Mouse (Mus musculus): Measurements from ENCODE around the gene Asb13. TPM values are rescaled to one million over a fixed set of nuclear protein-coding genes. Genes with fewer than 3 reads are reported as not detected.
A peak's percentile ranks its signal among the peaks of the same experiment; 100 is the strongest.

Gene Asb13
- polyA plus RNA-seq, 1 experiment from 2014 or later = 5.7 TPM

DNA sequence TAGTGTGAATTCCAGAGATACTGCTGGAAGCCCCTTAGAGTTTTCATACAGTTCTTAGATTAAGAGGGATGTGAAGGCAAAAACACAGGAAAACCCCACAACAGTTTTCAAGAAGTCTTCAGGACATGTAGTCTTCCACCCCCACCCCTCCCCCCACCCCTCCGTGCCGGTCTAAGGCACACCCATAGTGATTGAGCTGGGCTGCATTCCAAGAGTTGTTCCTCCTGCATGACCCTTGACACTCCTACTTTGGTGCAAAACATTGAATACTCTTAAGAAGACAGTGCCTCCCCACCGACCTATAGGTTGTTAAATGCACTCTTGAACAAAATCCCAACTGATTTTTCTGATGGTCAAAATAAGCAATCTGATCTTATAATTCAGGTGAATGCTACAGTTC, 5.7 kb upstream of the Asb13 start:
- no peak overlapping the region for H3K4me2 ChIP-seq (ENCODE audit: low read depth, low read length)
- no peak overlapping the region for H3K27ac ChIP-seq (ENCODE audit: low read length)
- no peaks in the 10 kb centered on the region for H3K4me1 ChIP-seq (ENCODE audit: control insufficient read depth, insufficient read depth, low read length)
- no peak for ATAC-seq (replicated peaks; ENCODE audit: extremely low read depth, insufficient read depth, low FRiP score)
- H3K9ac ChIP-seq (ENCODE audit: low read length) = no peak overlapping the region
- H3K9me3 ChIP-seq (replicated peaks; ENCODE audit: control insufficient read depth, low read length) = peaks cover 6% of the 10 kb centered on the region
- 0 out of 2 replicates have a peak, but pooled peaks cover 3% of the 10 kb centered on the region for H3K27me3 ChIP-seq (ENCODE audit: control insufficient read depth, insufficient read depth, low read length)
- no peak overlapping the region for H3K4me3 ChIP-seq (ENCODE audit: low read length)
- no peaks in the 10 kb centered on the region for H3K36me3 ChIP-seq (ENCODE audit: control insufficient read depth, insufficient read depth)
- 23% methylated on average over 3 of the region's 3 CpGs for whole genome bisulfite sequencing

DNA sequence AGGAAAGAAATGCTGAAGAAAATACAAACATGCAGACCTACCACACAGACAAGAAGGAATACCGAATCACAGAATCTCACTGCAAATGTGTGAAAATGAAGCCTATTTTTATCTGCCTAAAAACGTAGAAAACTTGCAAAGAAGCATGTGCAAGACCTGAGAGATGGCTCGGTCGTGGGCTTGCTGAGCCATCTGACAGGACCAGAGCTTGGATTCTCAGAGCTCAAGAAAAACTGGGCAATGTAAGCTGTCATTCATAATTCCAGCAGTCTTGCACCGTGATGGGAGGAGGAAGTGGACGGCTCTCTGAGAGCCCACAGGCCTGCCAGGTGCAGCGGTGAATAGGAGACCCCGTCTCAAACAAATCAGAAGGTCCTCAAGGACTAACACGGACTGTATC, 1.3 kb upstream of the Asb13 start:
- WGBS = 79% methylated on average over 9 of the region's 9 CpGs
- Histone ChIP-seq H3K9ac (ENCODE audit: low read length) (no peak overlapping the region), H3K4me3 (ENCODE audit: low read length) (no peak overlapping the region), H3K27ac (ENCODE audit: low read length) (no peak overlapping the region), H3K9me3 (replicated peaks; ENCODE audit: control insufficient read depth, low read length) (peaks cover 6% of the 10 kb centered on the region), H3K4me1 (ENCODE audit: control insufficient read depth, insufficient read depth, low read length) (no peaks in the 10 kb centered on the region), H3K36me3 (ENCODE audit: control insufficient read depth, insufficient read depth) (no peaks in the 10 kb centered on the region), H3K27me3 (ENCODE audit: control insufficient read depth, insufficient read depth, low read length) (no peaks in the 10 kb centered on the region), H3K4me2 (ENCODE audit: low read depth, low read length) (no peak overlapping the region)
- no peak for ATAC-seq (replicated peaks; ENCODE audit: extremely low read depth, insufficient read depth, low FRiP score)

GRCm38 (mm10) chr13:3633131-3633530, 701 bp upstream of the Asb13 start:
- 28% methylated on average over 6 of the region's 6 CpGs for WGBS
- Histone ChIP-seq H3K4me2 (ENCODE audit: low read depth, low read length) (no peak overlapping the region), H3K4me3 (ENCODE audit: low read length) (no peak overlapping the region), H3K9me3 (replicated peaks; ENCODE audit: control insufficient read depth, low read length) (peaks cover 6% of the 10 kb centered on the region), H3K36me3 (ENCODE audit: control insufficient read depth, insufficient read depth) (no peaks in the 10 kb centered on the region), H3K4me1 (ENCODE audit: control insufficient read depth, insufficient read depth, low read length) (no peaks in the 10 kb centered on the region), H3K27ac (ENCODE audit: low read length) (no peak overlapping the region), H3K27me3 (ENCODE audit: control insufficient read depth, insufficient read depth, low read length) (no peaks in the 10 kb centered on the region), H3K9ac (ENCODE audit: low read length) (no peak overlapping the region)
- ATAC-seq (replicated peaks; ENCODE audit: extremely low read depth, insufficient read depth, low FRiP score) = no peak

- ATAC-seq (replicated peaks; ENCODE audit: extremely low read depth, insufficient read depth, low FRiP score) = no peak
- H3K4me1 ChIP-seq (ENCODE audit: control insufficient read depth, insufficient read depth, low read length) = no peaks in the 10 kb centered on the region
- peaks cover 6% of the 10 kb centered on the region for H3K9me3 ChIP-seq (replicated peaks; ENCODE audit: control insufficient read depth, low read length)
- no peak overlapping the region for H3K27ac ChIP-seq (ENCODE audit: low read length)
- H3K9ac ChIP-seq (ENCODE audit: low read length) = no peak overlapping the region
- H3K27me3 ChIP-seq (ENCODE audit: control insufficient read depth, insufficient read depth, low read length) = no peaks in the 10 kb centered on the region
- no peak overlapping the region for H3K4me2 ChIP-seq (ENCODE audit: low read depth, low read length)
- H3K4me3 ChIP-seq (ENCODE audit: low read length) = no peak overlapping the region
- H3K36me3 ChIP-seq (ENCODE audit: control insufficient read depth, insufficient read depth) = no peaks in the 10 kb centered on the region
- 81% methylated on average over 3 of the region's 3 CpGs for WGBS
Observed at GRCm38 (mm10) chr13:3635076-3635475, 1.2 kb downstream of the Asb13 start.

DNA sequence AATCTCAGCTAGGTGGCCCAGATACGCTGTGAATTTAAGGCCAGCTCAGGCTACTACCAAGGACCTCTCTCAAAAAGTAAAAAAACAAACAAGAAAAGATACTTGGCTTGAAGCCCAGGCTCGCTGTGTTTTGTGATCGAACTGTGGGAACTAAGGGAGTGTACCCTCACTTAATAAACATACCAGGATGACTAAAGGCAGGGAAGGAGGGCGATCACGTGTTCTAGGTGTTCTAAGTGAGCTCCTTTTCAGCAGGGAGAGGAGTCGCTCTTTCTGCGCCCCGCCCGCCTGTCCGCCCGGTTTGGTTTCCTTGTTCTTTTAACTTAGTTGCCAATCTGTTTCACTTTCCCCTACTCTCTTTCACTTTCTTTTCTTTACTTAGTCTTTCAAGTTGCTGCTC, 3.0 kb downstream of the Asb13 start:
- 56% methylated on average over 11 of the region's 11 CpGs for WGBS
- H3K4me3 ChIP-seq (ENCODE audit: low read length) = peak overlapping the region; percentile 13; the same call in 1 of the 2 replicates
- no peaks in the 10 kb centered on the region for H3K36me3 ChIP-seq (ENCODE audit: control insufficient read depth, insufficient read depth)
- ATAC-seq (replicated peaks; ENCODE audit: extremely low read depth, insufficient read depth, low FRiP score) = 0 out of 2 replicates have a peak, but pooled peaks have one; percentile 25
- H3K4me1 ChIP-seq (ENCODE audit: control insufficient read depth, insufficient read depth, low read length) = no peaks in the 10 kb centered on the region
- no peaks in the 10 kb centered on the region for H3K27me3 ChIP-seq (ENCODE audit: control insufficient read depth, insufficient read depth, low read length)
- H3K9ac ChIP-seq (ENCODE audit: low read length) = no peak overlapping the region
- no peaks in the 10 kb centered on the region for H3K9me3 ChIP-seq (replicated peaks; ENCODE audit: control insufficient read depth, low read length)
- peak overlapping the region; percentile 24; the same call in 1 of the 2 replicates for H3K4me2 ChIP-seq (ENCODE audit: low read depth, low read length)
- no peak overlapping the region for H3K27ac ChIP-seq (ENCODE audit: low read length)

- no peaks in the 10 kb centered on the region for H3K27me3 ChIP-seq (ENCODE audit: control insufficient read depth, insufficient read depth, low read length)
- peak; percentile 52; the same call in 1 of the 2 replicates for ATAC-seq (replicated peaks; ENCODE audit: extremely low read depth, insufficient read depth, low FRiP score)
- WGBS = 70% methylated on average over 9 of the region's 9 CpGs
- no peaks in the 10 kb centered on the region for H3K9me3 ChIP-seq (replicated peaks; ENCODE audit: control insufficient read depth, low read length)
- no peak overlapping the region for H3K4me2 ChIP-seq (ENCODE audit: low read depth, low read length)
- H3K4me3 ChIP-seq (ENCODE audit: low read length) = no peak overlapping the region
- no peak overlapping the region for H3K27ac ChIP-seq (ENCODE audit: low read length)
- no peaks in the 10 kb centered on the region for H3K4me1 ChIP-seq (ENCODE audit: control insufficient read depth, insufficient read depth, low read length)
- H3K36me3 ChIP-seq (ENCODE audit: control insufficient read depth, insufficient read depth) = no peaks in the 10 kb centered on the region
- H3K9ac ChIP-seq (ENCODE audit: low read length) = no peak overlapping the region
Observed at GRCm38 (mm10) chr13:3642049-3642448, 8.2 kb downstream of the Asb13 start.

DNA sequence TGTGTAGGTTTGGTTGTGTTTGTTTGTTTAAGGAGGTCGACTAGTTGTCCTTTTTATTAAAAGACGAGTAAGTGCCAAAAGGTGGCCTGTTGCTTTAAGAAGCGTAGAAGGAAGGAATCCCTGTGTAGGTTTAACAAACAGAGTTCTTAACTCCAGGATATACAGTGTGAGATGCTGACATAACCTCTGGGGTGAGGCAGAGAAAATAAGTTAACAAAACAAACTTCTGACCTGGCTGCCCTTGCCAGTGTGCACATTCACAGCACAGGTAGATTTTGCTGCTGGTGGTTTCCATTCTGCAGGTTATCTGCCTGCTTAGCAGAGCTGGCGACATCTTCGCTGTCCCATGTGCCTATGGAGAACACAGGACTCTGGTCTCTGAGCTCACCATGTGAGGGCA, 8.7 kb downstream of the Asb13 start:
- no peaks in the 10 kb centered on the region for H3K27me3 ChIP-seq (ENCODE audit: control insufficient read depth, insufficient read depth, low read length)
- no peak for ATAC-seq (replicated peaks; ENCODE audit: extremely low read depth, insufficient read depth, low FRiP score)
- no peaks in the 10 kb centered on the region for H3K36me3 ChIP-seq (ENCODE audit: control insufficient read depth, insufficient read depth)
- H3K9me3 ChIP-seq (replicated peaks; ENCODE audit: control insufficient read depth, low read length) = no peaks in the 10 kb centered on the region
- no peak overlapping the region for H3K4me2 ChIP-seq (ENCODE audit: low read depth, low read length)
- 74% methylated on average over 5 of the region's 5 CpGs for WGBS
- H3K27ac ChIP-seq (ENCODE audit: low read length) = no peak overlapping the region
- H3K4me3 ChIP-seq (ENCODE audit: low read length) = no peak overlapping the region
- no peaks in the 10 kb centered on the region for H3K4me1 ChIP-seq (ENCODE audit: control insufficient read depth, insufficient read depth, low read length)
- H3K9ac ChIP-seq (ENCODE audit: low read length) = no peak overlapping the region

- Histone ChIP-seq H3K9me3 (replicated peaks; ENCODE audit: control insufficient read depth, low read length) (no peaks in the 10 kb centered on the region), H3K4me2 (ENCODE audit: low read depth, low read length) (no peak overlapping the region), H3K27ac (ENCODE audit: low read length) (no peak overlapping the region), H3K4me1 (ENCODE audit: control insufficient read depth, insufficient read depth, low read length) (no peaks in the 10 kb centered on the region), H3K9ac (ENCODE audit: low read length) (no peak overlapping the region), H3K4me3 (ENCODE audit: low read length) (no peak overlapping the region), H3K27me3 (ENCODE audit: control insufficient read depth, insufficient read depth, low read length) (no peaks in the 10 kb centered on the region), H3K36me3 (ENCODE audit: control insufficient read depth, insufficient read depth) (0 out of 2 replicates have a peak, but pooled peaks cover 2% of the 10 kb centered on the region)
- WGBS = 87% methylated on average over 5 of the region's 5 CpGs
- ATAC-seq (replicated peaks; ENCODE audit: extremely low read depth, insufficient read depth, low FRiP score) = no peak
Observed at GRCm38 (mm10) chr13:3644871-3645270, 11.0 kb downstream of the Asb13 start.

- H3K4me2 ChIP-seq (ENCODE audit: low read depth, low read length) = no peak overlapping the region
- no peak overlapping the region for H3K27ac ChIP-seq (ENCODE audit: low read length)
- WGBS = 71% methylated on average over 3 of the region's 3 CpGs
Observed at GRCm38 (mm10) chr13:3645919-3646318, 12.1 kb downstream of the Asb13 start.

More at GRCm38 (mm10) chr13:3645919-3646318, 12.1 kb downstream of the Asb13 start:
- ATAC-seq (replicated peaks; ENCODE audit: extremely low read depth, insufficient read depth, low FRiP score) = no peak
- H3K9me3 ChIP-seq (replicated peaks; ENCODE audit: control insufficient read depth, low read length) = no peaks in the 10 kb centered on the region
- H3K36me3 ChIP-seq (ENCODE audit: control insufficient read depth, insufficient read depth) = 0 out of 2 replicates have a peak, but pooled peaks cover 2% of the 10 kb centered on the region
- no peaks in the 10 kb centered on the region for H3K4me1 ChIP-seq (ENCODE audit: control insufficient read depth, insufficient read depth, low read length)
- no peak overlapping the region for H3K9ac ChIP-seq (ENCODE audit: low read length)
- H3K4me3 ChIP-seq (ENCODE audit: low read length) = no peak overlapping the region
- H3K27me3 ChIP-seq (ENCODE audit: control insufficient read depth, insufficient read depth, low read length) = no peaks in the 10 kb centered on the region

Data from heart, embryonic 16.5 days (tissue).